Mouse (Mus musculus): ENCODE measurements around the gene Hfm1. TPM values are rescaled to one million over a fixed set of nuclear protein-coding genes. Genes with fewer than 3 reads are reported as not detected.
A peak's percentile ranks its signal among the peaks of the same experiment; 100 is the strongest.

Gene Hfm1
- polyA plus RNA-seq, 1 experiment: 0.16 TPM

DNA sequence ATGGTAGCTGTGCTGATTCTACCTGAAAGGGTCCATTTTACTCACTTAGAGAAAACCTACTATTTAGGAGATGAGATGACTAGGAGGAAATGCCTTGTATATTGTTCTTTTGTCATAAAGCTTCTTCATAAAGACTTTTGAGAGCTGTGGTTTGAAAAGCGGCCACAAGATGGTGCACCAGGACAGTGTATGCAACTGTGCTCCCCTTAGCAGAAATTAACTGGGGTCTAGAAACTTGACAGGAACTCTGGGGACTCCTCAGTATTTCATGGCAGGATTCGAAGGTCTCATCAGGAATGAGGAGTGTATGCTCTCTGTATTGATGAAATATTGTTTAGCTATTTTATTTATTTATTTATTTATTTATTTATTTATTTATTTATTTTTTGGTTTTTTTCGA, 65.7 kb downstream of the Hfm1 start:
- peaks cover 3% of the 10 kb centered on the region for H3K27me3 ChIP-seq (replicated peaks)
- no peak overlapping the region for H3K4me3 ChIP-seq (replicated peaks)
- no peaks in the 10 kb centered on the region for H3K36me3 ChIP-seq (replicated peaks; ENCODE audit: low read length)
- H3K9me3 ChIP-seq: no peaks in the 10 kb centered on the region
- H3K4me1 ChIP-seq: peaks cover 13% of the 10 kb centered on the region; the same call in 1 of the 2 replicates
- TF ChIP-seq FLI1 (IDR thresholded peaks at IDR 0.05; ENCODE audit: low read length) (no peak), GATA1 (IDR thresholded peaks at IDR 0.05; ENCODE audit: borderline replicate concordance, low read length) (no peak)

GRCm38 (mm10) chr5:106853284-106853683, 72.8 kb downstream of the Hfm1 start:
- Histone ChIP-seq H3K27me3 (replicated peaks) (peaks cover 9% of the 10 kb centered on the region), H3K4me3 (replicated peaks) (no peak overlapping the region), H3K9me3 (no peaks in the 10 kb centered on the region), H3K36me3 (replicated peaks; ENCODE audit: low read length) (no peaks in the 10 kb centered on the region), H3K4me1 (peaks cover 12% of the 10 kb centered on the region)
- TF ChIP-seq FLI1 (IDR thresholded peaks at IDR 0.05; ENCODE audit: low read length) (no peak), GATA1 (IDR thresholded peaks at IDR 0.05; ENCODE audit: borderline replicate concordance, low read length) (no peak)

DNA sequence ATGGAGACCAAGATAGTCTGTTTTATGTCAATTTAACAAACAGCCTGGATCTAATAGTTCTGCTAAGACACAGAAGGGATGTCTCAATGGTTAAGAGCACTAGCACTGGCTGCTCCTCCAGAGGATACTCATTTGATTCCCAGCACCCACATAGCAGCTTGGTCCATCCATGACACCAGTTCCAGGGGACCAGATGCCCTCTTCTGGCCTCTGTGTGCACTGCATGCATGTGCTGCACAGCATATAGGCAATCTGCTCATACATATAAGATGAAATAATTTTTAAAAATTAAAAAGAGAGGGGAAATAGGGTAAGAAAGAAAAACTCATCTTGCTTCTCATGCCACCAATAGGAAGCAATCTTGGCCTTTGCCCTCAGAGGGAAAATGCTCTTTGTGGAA, 79.1 kb downstream of the Hfm1 start:
- Histone ChIP-seq H3K36me3 (replicated peaks; ENCODE audit: low read length) (no peaks in the 10 kb centered on the region), H3K9me3 (no peaks in the 10 kb centered on the region), H3K27me3 (replicated peaks) (peaks cover 11% of the 10 kb centered on the region), H3K4me3 (replicated peaks) (no peak overlapping the region), H3K4me1 (peaks cover 12% of the 10 kb centered on the region; the same call in 1 of the 2 replicates)
- TF ChIP-seq FLI1 (IDR thresholded peaks at IDR 0.05; ENCODE audit: low read length): no peak
- TF ChIP-seq GATA1 (IDR thresholded peaks at IDR 0.05; ENCODE audit: borderline replicate concordance, low read length): no peak

DNA sequence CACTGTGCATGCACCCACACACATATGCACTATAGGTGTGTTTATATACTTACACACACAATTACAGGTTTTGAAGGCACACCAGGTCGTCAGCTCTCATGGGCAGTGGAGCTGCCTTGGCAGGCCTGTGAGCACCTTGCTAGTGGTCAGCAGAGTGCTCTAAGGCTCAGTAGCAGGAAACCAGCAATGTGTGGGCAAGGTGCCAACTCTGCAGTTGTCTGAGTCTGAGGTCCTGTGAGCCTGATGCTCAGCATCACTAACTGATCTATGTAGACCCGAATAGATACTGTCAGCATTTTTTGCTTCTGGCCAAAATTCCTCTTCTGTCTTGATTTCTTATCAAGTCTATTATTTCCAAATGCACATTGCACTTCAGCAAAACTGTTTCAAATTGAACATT, 82.2 kb downstream of the Hfm1 start:
- no peaks in the 10 kb centered on the region; the same call in 1 of the 2 replicates for H3K4me1 ChIP-seq
- TF ChIP-seq FLI1 (IDR thresholded peaks at IDR 0.05; ENCODE audit: low read length): no peak
- TF ChIP-seq GATA1 (IDR thresholded peaks at IDR 0.05; ENCODE audit: borderline replicate concordance, low read length): no peak

DNA sequence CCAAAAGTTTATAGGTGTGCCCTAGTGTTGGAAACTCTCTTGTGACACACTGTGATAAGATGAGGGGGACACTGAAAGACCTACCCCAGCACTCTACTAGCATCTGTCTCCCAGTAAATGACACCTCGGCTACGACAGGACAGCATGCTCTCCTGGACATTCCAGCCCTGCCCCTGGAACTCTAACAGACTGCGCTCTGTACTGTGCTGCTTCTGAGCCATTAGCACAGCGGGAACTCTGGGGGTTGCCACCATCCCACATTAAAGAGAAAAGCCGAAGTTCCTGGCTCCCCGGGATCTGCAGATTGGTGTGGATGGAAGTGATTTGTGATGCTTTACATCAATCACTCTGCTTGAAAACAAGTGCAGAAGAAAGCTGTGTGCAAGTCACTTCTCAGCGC, 93.1 kb downstream of the Hfm1 start:
- Histone ChIP-seq H3K36me3 (replicated peaks; ENCODE audit: low read length) (no peaks in the 10 kb centered on the region), H3K4me1 (peaks cover 10% of the 10 kb centered on the region), H3K9me3 (peaks cover 11% of the 10 kb centered on the region), H3K27me3 (replicated peaks) (peaks cover 8% of the 10 kb centered on the region), H3K4me3 (replicated peaks) (no peak overlapping the region)
- no peak for TF ChIP-seq GATA1 (IDR thresholded peaks at IDR 0.05; ENCODE audit: borderline replicate concordance, low read length)
- TF ChIP-seq FLI1 (IDR thresholded peaks at IDR 0.05; ENCODE audit: low read length): no peak

More for the DNA sequence above, 82.2 kb downstream of the Hfm1 start:
- H3K36me3 ChIP-seq (replicated peaks; ENCODE audit: low read length): no peaks in the 10 kb centered on the region
- no peaks in the 10 kb centered on the region for H3K9me3 ChIP-seq
- H3K27me3 ChIP-seq (replicated peaks): peaks cover 4% of the 10 kb centered on the region
- H3K4me3 ChIP-seq (replicated peaks): no peak overlapping the region

DNA sequence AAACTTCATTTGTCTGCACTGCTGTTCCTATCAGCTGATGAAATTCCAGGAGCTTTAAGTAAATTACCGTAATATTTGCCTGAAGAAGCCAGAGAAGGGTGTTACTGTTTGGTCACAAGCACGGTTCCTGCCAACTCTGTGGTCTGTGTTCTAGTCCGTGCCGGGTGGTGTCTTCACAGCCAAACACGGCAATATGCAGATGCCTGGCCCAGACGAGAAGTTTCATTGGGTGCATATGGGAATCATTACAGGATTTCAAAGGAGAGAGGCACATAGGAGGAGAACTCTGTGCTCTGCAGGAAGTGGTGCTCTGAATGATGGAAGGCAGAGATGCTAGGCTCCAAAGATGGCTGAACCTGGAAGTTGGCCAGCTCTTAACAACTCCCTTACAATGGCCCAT, 94.7 kb downstream of the Hfm1 start:
- Histone ChIP-seq H3K27me3 (replicated peaks) (peaks cover 19% of the 10 kb centered on the region), H3K4me1 (peaks cover 10% of the 10 kb centered on the region), H3K9me3 (peaks cover 11% of the 10 kb centered on the region), H3K36me3 (replicated peaks; ENCODE audit: low read length) (no peaks in the 10 kb centered on the region), H3K4me3 (replicated peaks) (no peak overlapping the region)
- no peak for TF ChIP-seq FLI1 (IDR thresholded peaks at IDR 0.05; ENCODE audit: low read length)
- TF ChIP-seq GATA1 (IDR thresholded peaks at IDR 0.05; ENCODE audit: borderline replicate concordance, low read length): no peak

GRCm38 (mm10) chr5:106830775-106831174, 95.3 kb downstream of the Hfm1 start:
- Histone ChIP-seq H3K27me3 (replicated peaks) (peaks cover 22% of the 10 kb centered on the region), H3K9me3 (peaks cover 11% of the 10 kb centered on the region), H3K36me3 (replicated peaks; ENCODE audit: low read length) (no peaks in the 10 kb centered on the region), H3K4me1 (peaks cover 12% of the 10 kb centered on the region), H3K4me3 (replicated peaks) (no peak overlapping the region)
- TF ChIP-seq FLI1 (IDR thresholded peaks at IDR 0.05; ENCODE audit: low read length) (no peak), GATA1 (IDR thresholded peaks at IDR 0.05; ENCODE audit: borderline replicate concordance, low read length) (no peak)

- H3K36me3 ChIP-seq (replicated peaks; ENCODE audit: low read length): no peaks in the 10 kb centered on the region
- TF ChIP-seq GATA1 (IDR thresholded peaks at IDR 0.05; ENCODE audit: borderline replicate concordance, low read length): no peak
- TF ChIP-seq FLI1 (IDR thresholded peaks at IDR 0.05; ENCODE audit: low read length): no peak
These were observed 99.4 kb downstream of the Hfm1 start for GRCm38 (mm10) chr5:106826740-106827139.

DNA sequence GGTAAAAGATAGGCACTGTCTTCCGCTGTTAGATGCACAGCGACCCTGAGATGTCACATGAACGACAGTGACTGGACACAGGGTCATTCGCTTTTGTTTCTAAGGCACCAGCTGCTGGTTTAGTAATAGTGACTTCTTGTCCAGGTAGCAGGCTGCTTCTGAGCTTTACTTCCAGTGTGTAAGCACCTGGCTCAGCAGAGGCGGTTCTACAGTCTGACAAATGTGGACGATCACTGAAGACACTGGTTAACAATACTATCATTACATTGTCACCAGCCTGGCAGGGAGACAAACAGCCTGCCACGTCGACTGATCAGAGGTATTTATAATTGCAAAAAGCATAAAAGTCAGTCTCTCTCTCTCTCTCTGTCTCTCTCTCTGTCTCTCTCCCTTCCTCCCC, 100.1 kb downstream of the Hfm1 start:
- H3K4me3 ChIP-seq (replicated peaks): no peak overlapping the region
- TF ChIP-seq FLI1 (IDR thresholded peaks at IDR 0.05; ENCODE audit: low read length) (no peak), GATA1 (IDR thresholded peaks at IDR 0.05; ENCODE audit: borderline replicate concordance, low read length) (no peak)
- H3K36me3 ChIP-seq (replicated peaks; ENCODE audit: low read length): no peaks in the 10 kb centered on the region
- H3K9me3 ChIP-seq: peaks cover 8% of the 10 kb centered on the region
- peaks cover 35% of the 10 kb centered on the region for H3K27me3 ChIP-seq (replicated peaks)
- H3K4me1 ChIP-seq: peaks cover 21% of the 10 kb centered on the region

More at GRCm38 (mm10) chr5:106826740-106827139, 99.4 kb downstream of the Hfm1 start:
- Histone ChIP-seq H3K4me3 (replicated peaks) (no peak overlapping the region), H3K27me3 (replicated peaks) (peaks cover 35% of the 10 kb centered on the region), H3K4me1 (peaks cover 22% of the 10 kb centered on the region), H3K9me3 (peaks cover 8% of the 10 kb centered on the region)

DNA sequence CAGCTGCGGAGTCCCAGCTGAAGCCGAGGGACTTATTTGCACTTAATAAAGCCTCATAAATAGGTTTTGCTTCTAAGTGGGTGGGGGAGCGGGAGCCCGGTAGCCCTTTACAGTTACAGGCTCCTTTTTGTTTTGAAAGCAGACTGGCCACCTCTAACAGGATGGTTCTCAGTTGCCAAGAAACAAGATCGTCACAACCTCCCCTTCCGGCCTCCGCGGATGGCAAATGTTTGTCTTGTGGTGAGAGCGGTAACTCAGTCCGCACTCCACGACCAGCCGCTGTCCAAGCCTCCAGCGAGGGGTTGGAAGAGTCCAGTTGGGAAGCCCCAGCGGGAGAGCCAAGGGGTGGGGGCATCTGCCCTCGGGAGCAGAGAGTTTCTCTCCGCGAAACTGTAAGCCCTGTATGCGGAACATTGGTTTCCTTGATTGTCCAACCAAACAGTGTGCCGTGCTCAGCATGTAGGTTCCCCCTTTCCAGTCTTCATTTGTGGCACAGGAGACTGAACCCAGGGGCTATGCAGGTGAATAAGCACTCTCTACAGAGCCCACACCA, 100.7 kb downstream of the Hfm1 start:
- TF ChIP-seq FLI1 (IDR thresholded peaks at IDR 0.05; ENCODE audit: low read length) (no peak), GATA1 (IDR thresholded peaks at IDR 0.05; ENCODE audit: borderline replicate concordance, low read length) (no peak)
- Histone ChIP-seq H3K4me1 (peaks cover 16% of the 10 kb centered on the region), H3K27me3 (replicated peaks) (peaks cover 37% of the 10 kb centered on the region), H3K4me3 (replicated peaks) (peak overlapping the region; percentile 86), H3K9me3 (peaks cover 8% of the 10 kb centered on the region), H3K36me3 (replicated peaks; ENCODE audit: low read length) (no peaks in the 10 kb centered on the region)

Measured in megakaryocyte, embryonic 14.5 days (primary cell).